Mouse (Mus musculus): ENCODE measurements around the gene Ralgps2. TPM values are rescaled to one million over a fixed set of nuclear protein-coding genes. Genes with fewer than 3 reads are reported as not detected.

Gene Ralgps2
- total and polyA plus RNA-seq, 3 experiments: 9.3 to 24.5 (median 24.2) TPM

- peaks cover 4% of the 10 kb centered on the region for H3K36me3 ChIP-seq (replicated peaks)
- DNase-seq (ENCODE audit: low spot score) (no peak), ATAC-seq (ENCODE audit: extremely low read depth, insufficient number of reproducible peaks, low FRiP score, poor library complexity, severe bottlenecking) (no peak)
- H3K4me3 ChIP-seq (ENCODE audit: low read depth, low read length): no peak overlapping the region
- no peaks in the 10 kb centered on the region for H3K9me3 ChIP-seq (replicated peaks)
- peaks cover 9% of the 10 kb centered on the region; the same call in 1 of the 2 replicates for H3K27me3 ChIP-seq (ENCODE audit: insufficient read depth, low read length)
- no peak for TF ChIP-seq TAL1 (conservative IDR thresholded peaks at IDR 0.05; ENCODE audit: low read depth, low read length)
- TF ChIP-seq GATA2 (IDR thresholded peaks at IDR 0.05; ENCODE audit: borderline replicate concordance, low read depth, low read length): no peak
- H3K4me1 ChIP-seq (ENCODE audit: insufficient read depth, low read depth, low read length): no peaks in the 10 kb centered on the region
Measured at GRCm38 (mm10) chr1:156811928-156812327, 127.5 kb downstream of the Ralgps2 start.

GRCm38 (mm10) chr1:156808332-156808731 lies 131.1 kb downstream of the Ralgps2 start:
- H3K27me3 ChIP-seq (ENCODE audit: insufficient read depth, low read length): peaks cover 9% of the 10 kb centered on the region; the same call in 1 of the 2 replicates
- DNase-seq (ENCODE audit: low spot score): no peak
- no peak for TF ChIP-seq CTCF (IDR thresholded peaks at IDR 0.05; ENCODE audit: low read depth, low read length)
- no peak for TF ChIP-seq POLR2AphosphoS5 (IDR thresholded peaks at IDR 0.05; ENCODE audit: insufficient replicate concordance, low read depth, low read length)
- no peak for TF ChIP-seq GATA1 (IDR thresholded peaks at IDR 0.05; ENCODE audit: borderline replicate concordance, low read length)
- no peak for TF ChIP-seq TAL1 (conservative IDR thresholded peaks at IDR 0.05; ENCODE audit: low read depth, low read length)
- TF ChIP-seq GATA2 (IDR thresholded peaks at IDR 0.05; ENCODE audit: borderline replicate concordance, low read depth, low read length): no peak
- no peak for ATAC-seq (ENCODE audit: extremely low read depth, insufficient number of reproducible peaks, low FRiP score, poor library complexity, severe bottlenecking)
- H3K36me3 ChIP-seq (replicated peaks): peaks cover 2% of the 10 kb centered on the region
- H3K9me3 ChIP-seq (replicated peaks): no peaks in the 10 kb centered on the region
- H3K4me1 ChIP-seq (ENCODE audit: insufficient read depth, low read depth, low read length): no peaks in the 10 kb centered on the region
- no peak overlapping the region for H3K4me3 ChIP-seq (ENCODE audit: low read depth, low read length)

- Histone ChIP-seq H3K4me1 (ENCODE audit: insufficient read depth, low read depth, low read length) (no peaks in the 10 kb centered on the region), H3K9me3 (replicated peaks) (no peaks in the 10 kb centered on the region), H3K27me3 (ENCODE audit: insufficient read depth, low read length) (no peaks in the 10 kb centered on the region), H3K4me3 (ENCODE audit: low read depth, low read length) (no peak overlapping the region), H3K36me3 (replicated peaks) (no peaks in the 10 kb centered on the region)
- no peak for DNase-seq (ENCODE audit: low spot score)
- ATAC-seq (ENCODE audit: extremely low read depth, insufficient number of reproducible peaks, low FRiP score, poor library complexity, severe bottlenecking): no peak
- TF ChIP-seq TAL1 (conservative IDR thresholded peaks at IDR 0.05; ENCODE audit: low read depth, low read length) (no peak), GATA1 (IDR thresholded peaks at IDR 0.05; ENCODE audit: borderline replicate concordance, low read length) (no peak), POLR2AphosphoS5 (IDR thresholded peaks at IDR 0.05; ENCODE audit: insufficient replicate concordance, low read depth, low read length) (no peak), GATA2 (IDR thresholded peaks at IDR 0.05; ENCODE audit: borderline replicate concordance, low read depth, low read length) (no peak), CTCF (IDR thresholded peaks at IDR 0.05; ENCODE audit: low read depth, low read length) (no peak)
Measured at GRCm38 (mm10) chr1:156801276-156801675, 138.2 kb downstream of the Ralgps2 start.

GRCm38 (mm10) chr1:156796251-156796650 lies 143.2 kb downstream of the Ralgps2 start:
- no peak for ATAC-seq (ENCODE audit: extremely low read depth, insufficient number of reproducible peaks, low FRiP score, poor library complexity, severe bottlenecking)
- Histone ChIP-seq H3K4me1 (ENCODE audit: insufficient read depth, low read depth, low read length) (peaks cover 2% of the 10 kb centered on the region; the same call in 1 of the 2 replicates), H3K27me3 (ENCODE audit: insufficient read depth, low read length) (peaks cover 3% of the 10 kb centered on the region), H3K9me3 (replicated peaks) (no peaks in the 10 kb centered on the region), H3K36me3 (replicated peaks) (no peaks in the 10 kb centered on the region), H3K4me3 (ENCODE audit: low read depth, low read length) (no peak overlapping the region)
- TF ChIP-seq TAL1 (conservative IDR thresholded peaks at IDR 0.05; ENCODE audit: low read depth, low read length) (no peak), POLR2AphosphoS5 (IDR thresholded peaks at IDR 0.05; ENCODE audit: insufficient replicate concordance, low read depth, low read length) (no peak), GATA2 (IDR thresholded peaks at IDR 0.05; ENCODE audit: borderline replicate concordance, low read depth, low read length) (no peak), CTCF (IDR thresholded peaks at IDR 0.05; ENCODE audit: low read depth, low read length) (no peak), GATA1 (IDR thresholded peaks at IDR 0.05; ENCODE audit: borderline replicate concordance, low read length) (no peak)
- no peak for DNase-seq (ENCODE audit: low spot score)

- Histone ChIP-seq H3K4me1 (ENCODE audit: insufficient read depth, low read depth, low read length) (peaks cover 17% of the 10 kb centered on the region), H3K27me3 (ENCODE audit: insufficient read depth, low read length) (peaks cover 11% of the 10 kb centered on the region), H3K36me3 (replicated peaks) (no peaks in the 10 kb centered on the region), H3K4me3 (ENCODE audit: low read depth, low read length) (no peak overlapping the region), H3K9me3 (replicated peaks) (no peaks in the 10 kb centered on the region)
- no peak for ATAC-seq (ENCODE audit: extremely low read depth, insufficient number of reproducible peaks, low FRiP score, poor library complexity, severe bottlenecking)
- no peak for DNase-seq (ENCODE audit: low spot score)
- TF ChIP-seq CTCF (IDR thresholded peaks at IDR 0.05; ENCODE audit: low read depth, low read length) (no peak), POLR2AphosphoS5 (IDR thresholded peaks at IDR 0.05; ENCODE audit: insufficient replicate concordance, low read depth, low read length) (no peak), TAL1 (conservative IDR thresholded peaks at IDR 0.05; ENCODE audit: low read depth, low read length) (no peak), GATA2 (IDR thresholded peaks at IDR 0.05; ENCODE audit: borderline replicate concordance, low read depth, low read length) (no peak), GATA1 (IDR thresholded peaks at IDR 0.05; ENCODE audit: borderline replicate concordance, low read length) (no peak)
Measured at GRCm38 (mm10) chr1:156789844-156790490, 149.5 kb downstream of the Ralgps2 start.

- Histone ChIP-seq H3K27me3 (ENCODE audit: insufficient read depth, low read length) (peaks cover 11% of the 10 kb centered on the region), H3K9me3 (replicated peaks) (no peaks in the 10 kb centered on the region), H3K4me3 (ENCODE audit: low read depth, low read length) (no peak overlapping the region), H3K4me1 (ENCODE audit: insufficient read depth, low read depth, low read length) (peaks cover 14% of the 10 kb centered on the region), H3K36me3 (replicated peaks) (no peaks in the 10 kb centered on the region)
- no peak for DNase-seq (ENCODE audit: low spot score)
- no peak for TF ChIP-seq GATA2 (IDR thresholded peaks at IDR 0.05; ENCODE audit: borderline replicate concordance, low read depth, low read length)
- TF ChIP-seq CTCF (IDR thresholded peaks at IDR 0.05; ENCODE audit: low read depth, low read length): no peak
- TF ChIP-seq TAL1 (conservative IDR thresholded peaks at IDR 0.05; ENCODE audit: low read depth, low read length): no peak
- TF ChIP-seq GATA1 (IDR thresholded peaks at IDR 0.05; ENCODE audit: borderline replicate concordance, low read length): no peak
- no peak for TF ChIP-seq POLR2AphosphoS5 (IDR thresholded peaks at IDR 0.05; ENCODE audit: insufficient replicate concordance, low read depth, low read length)
- ATAC-seq (ENCODE audit: extremely low read depth, insufficient number of reproducible peaks, low FRiP score, poor library complexity, severe bottlenecking): no peak
Measured at GRCm38 (mm10) chr1:156787164-156787863, 152.1 kb downstream of the Ralgps2 start.
